Mouse (Mus musculus) thymus, postnatal 36 days (tissue): ENCODE results near the gene Prkcq.

Experiments
- DNase-seq, 2 experiments: peaks; one replicate each; pipeline ENCODE4 v3.0.0; 2022; ENCODE audit warnings: mixed read lengths in 2 of 2

The Prkcq gene

GRCm38 (mm10) chr2:11224808-11225484 lies 53.0 kb downstream of the Prkcq start:
- no peak for DNase-seq

- DNase-seq = no peak
Observed at GRCm38 (mm10) chr2:11225485-11225876, 53.6 kb downstream of the Prkcq start.

- no peak for DNase-seq
Observed at GRCm38 (mm10) chr2:11226555-11226954, 54.6 kb downstream of the Prkcq start.

- DNase-seq = no peak
Observed at GRCm38 (mm10) chr2:11229126-11229525, 57.2 kb downstream of the Prkcq start.

GRCm38 (mm10) chr2:11231118-11231517 lies 59.2 kb downstream of the Prkcq start:
- no peak for DNase-seq

GRCm38 (mm10) chr2:11231988-11232387 lies 60.1 kb downstream of the Prkcq start:
- no peak for DNase-seq

GRCm38 (mm10) chr2:11238254-11238653 lies 66.3 kb downstream of the Prkcq start:
- no peak for DNase-seq

GRCm38 (mm10) chr2:11239523-11239922 lies 67.6 kb downstream of the Prkcq start:
- DNase-seq = no peak

GRCm38 (mm10) chr2:11245926-11246325 lies 74.0 kb downstream of the Prkcq start:
- DNase-seq = no peak

GRCm38 (mm10) chr2:11253945-11254344 lies 82.0 kb downstream of the Prkcq start:
- peak; percentile 56 to 59 for DNase-seq

GRCm38 (mm10) chr2:11254446-11254845 lies 82.5 kb downstream of the Prkcq start:
- DNase-seq = peak in 1 of 2 experiments; percentile 31

GRCm38 (mm10) chr2:11257260-11257850 lies 85.4 kb downstream of the Prkcq start:
- DNase-seq = no peak

GRCm38 (mm10) chr2:11258181-11258580 lies 86.3 kb downstream of the Prkcq start:
- DNase-seq = no peak

- peak in 1 of 2 experiments; percentile 33 for DNase-seq
Observed at GRCm38 (mm10) chr2:11259361-11259760, 87.5 kb downstream of the Prkcq start.

- DNase-seq = no peak
Observed at GRCm38 (mm10) chr2:11264836-11265235, 92.9 kb downstream of the Prkcq start.

GRCm38 (mm10) chr2:11265455-11265854 lies 93.5 kb downstream of the Prkcq start:
- no peak for DNase-seq

GRCm38 (mm10) chr2:11266294-11266693 lies 94.4 kb downstream of the Prkcq start:
- peak; percentile 70 for DNase-seq

GRCm38 (mm10) chr2:11278965-11279364 lies 107.1 kb downstream of the Prkcq start:
- DNase-seq = no peak

- DNase-seq = no peak
Observed at GRCm38 (mm10) chr2:11280247-11280646, 108.3 kb downstream of the Prkcq start.

- peak; percentile 6 to 13 for DNase-seq
Observed at GRCm38 (mm10) chr2:11287834-11288530, 116.1 kb downstream of the Prkcq start.

GRCm38 (mm10) chr2:11288531-11288846 lies 116.6 kb downstream of the Prkcq start:
- peak; percentile 81 to 84 for DNase-seq

- DNase-seq = no peak
Observed at GRCm38 (mm10) chr2:11290931-11291330, 119.0 kb downstream of the Prkcq start.

- DNase-seq = no peak
Observed at GRCm38 (mm10) chr2:11291570-11292405, 119.9 kb downstream of the Prkcq start.
